Mouse (Mus musculus) testis, postnatal 10 days (tissue): ENCODE data around the gene Flrt2.

Experiments used
- DNase-seq: peaks from one replicate; pipeline ENCODE4 v3.0.0; 2021; ENCODE audit warnings: low spot score

Flrt2 gene

DNA sequence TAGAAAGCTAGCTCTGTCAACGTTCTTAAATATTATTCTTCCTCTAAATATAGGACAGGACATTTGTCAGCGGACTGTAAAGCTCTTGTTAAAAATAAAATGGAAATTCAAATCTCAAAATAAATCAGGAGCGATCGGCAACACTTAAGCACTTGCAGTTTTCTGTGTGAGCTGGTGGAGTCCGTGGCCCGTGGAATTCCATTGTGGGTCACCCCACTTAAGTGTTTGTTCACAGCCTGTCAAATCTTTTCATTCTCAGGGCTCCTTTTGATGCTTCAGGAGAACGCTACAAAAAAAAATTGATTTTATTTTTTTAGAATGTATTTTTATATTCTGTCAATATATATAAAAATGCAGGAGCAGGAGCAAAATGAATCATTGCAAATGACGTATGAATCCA, 45.5 kb downstream of the Flrt2 start:
- no peak for DNase-seq

DNA sequence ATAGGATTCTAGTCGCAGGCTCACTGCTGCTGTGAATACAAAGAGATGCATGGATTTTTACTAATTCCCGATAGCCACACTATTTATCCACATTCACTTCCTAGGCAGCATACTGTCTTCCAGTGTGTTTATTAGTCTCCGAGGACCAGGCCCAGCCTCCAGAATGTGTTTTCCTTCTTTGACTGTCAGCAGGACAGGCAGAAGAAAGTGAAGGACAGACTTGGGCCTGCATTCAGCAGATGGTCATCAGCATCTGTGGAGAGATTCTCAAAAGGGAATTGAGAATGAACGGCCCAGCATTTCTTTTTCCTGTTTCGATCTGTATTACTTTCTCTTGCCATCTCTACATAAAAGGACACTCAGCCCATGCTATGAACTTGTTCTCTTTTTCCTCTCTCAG, 46.0 kb downstream of the Flrt2 start:
- DNase-seq = no peak

DNA sequence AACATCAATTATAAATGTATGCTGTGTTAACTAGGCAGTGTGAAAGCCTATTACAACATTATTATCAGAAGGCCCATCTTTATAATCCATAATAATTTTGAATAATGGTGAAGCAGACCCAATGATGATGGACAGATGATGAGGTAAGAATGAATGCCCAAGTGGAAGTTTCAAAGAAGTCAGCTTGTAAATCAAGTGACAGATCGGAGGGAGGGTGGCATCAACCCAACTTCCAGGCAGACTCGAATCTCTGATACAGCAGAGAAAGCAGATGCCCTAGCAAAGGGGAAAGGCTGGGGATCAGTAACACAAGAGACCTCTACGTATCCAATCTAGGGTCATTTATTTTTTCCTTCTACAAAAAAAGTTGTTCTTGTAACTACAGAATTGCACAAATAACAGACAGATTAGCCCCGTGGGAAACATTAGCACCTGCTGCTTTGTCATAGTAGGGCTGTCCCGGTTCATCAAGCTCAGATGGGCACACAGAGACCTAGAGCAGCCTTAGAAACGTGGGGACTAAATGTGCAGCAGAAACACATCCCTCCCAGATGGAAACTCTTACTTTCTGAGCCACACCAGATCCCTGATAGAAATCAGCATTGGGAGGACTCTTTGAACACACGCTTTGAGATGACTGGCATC, 46.6 kb downstream of the Flrt2 start:
- DNase-seq = no peak

DNA sequence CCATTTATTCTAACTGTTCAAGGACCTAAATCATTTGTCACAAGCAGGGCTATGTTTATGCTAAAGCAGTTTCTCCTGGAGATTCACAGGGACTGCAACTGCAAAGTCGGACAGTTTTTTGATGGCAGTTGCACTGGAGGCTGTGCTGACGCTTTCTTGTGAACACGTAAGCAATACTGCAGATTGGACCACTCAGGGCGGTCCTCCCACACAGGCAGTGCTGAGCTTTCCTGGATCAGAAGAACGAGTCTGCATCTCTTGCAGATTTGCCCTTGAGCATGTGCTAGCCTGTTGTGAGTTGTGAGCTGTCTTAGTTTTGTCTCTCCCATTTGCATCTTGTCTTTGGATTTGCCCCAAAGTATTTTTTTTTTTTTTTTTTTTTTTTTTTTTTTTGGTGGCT, 47.7 kb downstream of the Flrt2 start:
- no peak for DNase-seq

DNA sequence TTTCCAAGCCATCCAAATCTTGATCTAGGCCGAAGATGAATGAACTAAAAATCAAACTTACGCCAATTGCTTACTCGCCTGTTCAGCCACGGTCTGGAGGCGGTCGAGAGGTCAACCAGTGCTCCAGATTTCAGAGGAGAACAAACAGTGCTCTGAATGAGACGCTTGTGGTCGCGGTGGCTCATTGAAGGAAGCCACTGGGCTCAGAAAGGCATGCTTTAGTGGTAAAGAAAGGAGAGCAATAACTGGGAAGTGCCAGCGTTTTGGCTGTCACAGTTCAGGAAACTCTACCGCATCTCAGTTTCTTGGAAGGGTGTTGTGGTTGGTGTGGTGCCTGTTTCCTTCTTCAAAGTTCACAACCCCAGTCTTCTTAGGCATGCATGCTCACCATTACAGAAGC, 49.3 kb downstream of the Flrt2 start:
- DNase-seq = no peak

DNA sequence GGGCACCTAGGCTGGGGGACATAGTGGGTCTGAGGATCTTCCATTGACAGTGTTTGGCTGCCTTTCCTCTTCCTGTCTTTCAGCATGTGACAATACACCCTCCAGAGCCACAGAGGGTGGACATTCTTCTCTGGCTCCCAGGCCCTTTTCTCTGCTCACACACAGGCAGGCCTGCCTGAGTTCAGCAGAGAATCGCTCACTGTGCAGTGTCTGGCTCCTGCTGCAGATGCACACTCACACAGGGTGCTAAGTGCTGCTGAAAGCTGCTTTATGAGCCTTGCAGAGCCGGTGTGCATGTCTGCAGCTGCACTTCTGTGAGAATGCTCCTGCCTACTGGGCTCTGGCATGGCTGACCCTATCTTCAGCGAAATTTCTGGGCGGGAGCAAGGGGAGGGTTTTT, 52.3 kb downstream of the Flrt2 start:
- DNase-seq = no peak

DNA sequence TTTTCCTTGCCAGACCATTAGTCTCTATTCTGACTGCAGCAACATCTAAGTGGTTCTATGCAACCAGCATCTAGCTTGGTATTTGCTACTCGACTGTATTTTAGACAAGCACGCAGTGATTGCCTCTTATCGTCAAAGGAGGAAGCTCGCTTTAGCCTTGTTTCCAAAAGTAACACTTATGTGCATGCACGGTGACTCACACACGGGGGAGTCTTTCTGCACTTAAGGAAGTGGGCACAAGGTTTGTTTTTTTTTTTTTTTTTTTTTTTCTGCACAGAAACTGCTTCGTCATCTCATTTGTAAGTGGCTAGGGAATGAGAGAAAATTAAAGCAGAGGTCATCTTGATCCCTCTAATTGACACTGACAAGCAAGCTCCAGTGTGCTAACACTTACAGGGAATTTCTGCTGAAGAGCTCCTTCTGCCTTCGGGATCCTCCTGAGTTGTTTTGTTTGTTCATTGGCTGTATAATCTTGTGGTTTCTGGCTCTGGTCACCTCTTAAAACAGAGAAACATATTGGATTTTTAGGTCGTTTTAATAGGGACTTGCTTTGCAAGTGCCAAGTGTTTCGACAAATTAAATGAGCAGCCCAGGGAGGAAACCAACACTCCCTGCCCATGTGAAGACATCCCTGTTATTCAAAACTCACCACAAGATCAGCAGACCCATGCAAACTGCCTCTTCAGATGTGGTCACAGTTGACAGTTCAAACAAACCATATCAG, 55.0 kb downstream of the Flrt2 start:
- DNase-seq = no peak

DNA sequence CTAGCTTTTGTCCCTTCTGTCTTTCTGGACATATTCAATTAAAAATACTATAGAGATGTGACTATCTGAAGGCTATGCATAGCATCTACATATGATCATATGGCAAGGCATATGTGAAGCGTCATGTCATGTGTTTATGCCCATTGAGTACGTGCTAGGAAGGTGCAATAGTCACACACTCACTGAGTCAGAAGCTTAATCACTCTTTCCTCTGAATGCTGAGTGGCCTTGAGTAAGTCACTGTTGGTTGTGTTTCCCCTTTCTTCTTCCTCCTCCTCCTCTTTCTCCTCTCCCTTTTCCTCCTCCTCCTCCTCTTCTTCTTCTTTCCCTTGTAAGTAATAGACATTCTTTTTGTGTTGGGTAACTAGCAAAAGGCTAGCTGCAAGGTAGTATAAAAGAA, 56.7 kb downstream of the Flrt2 start:
- DNase-seq = no peak

DNA sequence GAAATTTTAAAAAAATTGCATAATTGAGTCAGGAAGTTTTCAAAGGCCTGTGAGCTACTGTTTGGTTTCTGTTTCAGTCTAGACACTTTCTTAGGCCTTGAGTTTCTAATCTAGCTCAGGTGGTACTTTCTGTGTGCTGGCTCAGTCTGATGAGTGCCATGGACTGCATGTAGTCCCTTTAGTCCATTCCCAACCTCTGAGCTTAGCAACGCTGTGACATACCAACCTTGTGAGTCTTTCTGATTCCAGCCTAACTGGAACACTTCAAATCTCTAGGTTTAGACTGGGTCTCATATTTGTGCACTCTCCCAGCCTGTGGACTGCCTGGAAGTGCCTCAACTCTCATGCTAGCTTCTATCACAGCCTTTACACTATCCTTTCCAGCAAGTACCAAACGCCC, 57.2 kb downstream of the Flrt2 start:
- no peak for DNase-seq

DNA sequence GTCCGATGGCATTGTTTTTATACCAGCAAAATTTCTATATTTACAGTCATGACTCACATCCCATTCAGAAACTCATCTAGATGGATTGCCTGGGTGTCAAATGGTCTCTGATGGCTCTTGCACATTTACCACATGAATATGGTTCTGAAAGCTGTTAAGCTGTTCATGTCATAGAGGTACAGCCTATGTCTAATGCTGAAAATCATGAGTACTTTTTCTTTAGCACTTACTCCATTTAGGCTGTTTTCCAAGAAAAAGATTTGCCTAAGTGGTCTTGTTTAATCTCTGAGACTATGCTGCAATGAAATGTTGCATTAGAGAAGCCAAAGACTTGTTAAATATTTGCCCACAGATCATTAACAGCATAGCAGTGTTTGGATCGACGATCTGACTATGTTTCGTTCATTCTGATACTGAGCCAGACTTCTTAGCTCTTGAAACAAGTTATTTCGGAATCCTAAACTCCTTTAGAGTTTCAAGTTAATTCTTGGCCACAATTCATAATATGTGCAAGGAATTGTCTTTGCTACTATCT, 67.3 kb downstream of the Flrt2 start:
- DNase-seq = no peak

DNA sequence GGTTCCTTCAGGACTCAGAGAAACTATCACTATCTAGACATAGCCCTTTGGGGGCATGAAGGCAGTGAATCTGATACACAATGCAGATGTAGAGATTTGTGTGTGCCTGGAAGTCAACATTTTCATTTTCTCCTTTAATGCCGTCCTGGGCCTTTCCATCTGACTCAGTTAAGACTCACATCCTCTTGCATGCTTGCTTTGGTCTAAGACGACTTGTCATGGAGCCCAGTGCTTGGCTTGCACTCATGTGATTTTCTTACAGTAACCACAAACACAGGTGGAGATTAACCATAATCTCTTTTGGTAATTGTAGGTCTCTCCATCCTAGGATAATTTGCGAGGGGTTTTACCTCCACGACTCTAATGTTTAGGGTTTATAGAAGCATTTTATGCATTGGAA, 73.2 kb downstream of the Flrt2 start:
- no peak for DNase-seq

DNA sequence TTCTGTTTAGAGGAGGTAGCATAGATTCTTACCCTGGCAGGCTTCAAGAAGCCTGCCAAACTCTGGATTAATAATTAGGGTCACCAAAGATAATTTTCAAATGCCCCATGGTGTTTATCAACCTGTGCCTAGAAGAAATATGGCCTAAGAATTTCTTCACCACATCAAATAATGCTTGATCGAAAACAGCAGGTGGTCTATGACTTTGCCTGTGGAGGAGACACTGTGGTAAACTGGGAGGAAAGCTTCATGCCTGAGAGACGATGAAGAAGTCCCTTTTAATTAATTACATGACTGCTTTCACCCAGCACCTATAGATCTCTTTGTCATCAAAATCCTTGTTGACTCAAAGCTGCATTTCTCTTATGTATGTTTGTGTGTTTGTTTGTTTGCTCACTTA, 77.0 kb downstream of the Flrt2 start:
- no peak for DNase-seq

DNA sequence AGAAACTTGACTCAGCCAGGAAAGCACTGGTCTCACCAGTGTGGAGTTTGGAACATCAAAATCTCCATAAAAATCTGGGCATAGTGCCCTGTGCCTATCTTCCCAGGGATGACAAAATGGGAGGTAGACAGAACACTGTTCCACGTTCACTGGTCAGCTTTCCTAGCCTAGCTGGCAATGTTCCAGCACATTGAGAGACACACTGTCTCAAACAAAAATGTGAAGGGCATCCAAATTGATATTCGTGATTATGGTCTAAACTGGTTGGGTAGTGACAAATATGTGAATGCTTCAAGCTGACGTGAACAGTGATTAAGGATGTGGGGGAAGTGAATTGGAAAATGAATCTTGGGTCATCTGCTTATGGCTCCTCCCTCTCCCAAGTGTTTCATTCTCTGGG, 78.2 kb downstream of the Flrt2 start:
- DNase-seq = no peak

DNA sequence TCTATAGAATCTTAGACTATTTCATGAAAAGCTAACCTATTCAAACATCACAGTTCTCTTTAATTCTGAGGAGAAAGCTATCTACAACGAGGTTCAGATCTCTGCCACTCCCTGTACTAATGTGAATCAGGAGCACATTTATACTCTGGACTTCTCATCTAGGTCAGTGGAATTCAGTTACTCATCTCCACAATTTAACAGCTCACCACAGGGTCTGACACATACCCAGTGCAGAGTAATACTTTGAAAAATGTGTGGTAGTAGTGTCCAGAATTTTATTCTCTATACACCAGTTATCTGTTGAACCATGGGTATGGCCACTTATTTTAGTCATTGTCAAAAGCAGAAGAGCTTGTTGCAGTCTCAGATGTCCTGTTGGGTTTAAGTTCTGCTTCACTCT, 98.1 kb downstream of the Flrt2 start:
- no peak for DNase-seq

DNA sequence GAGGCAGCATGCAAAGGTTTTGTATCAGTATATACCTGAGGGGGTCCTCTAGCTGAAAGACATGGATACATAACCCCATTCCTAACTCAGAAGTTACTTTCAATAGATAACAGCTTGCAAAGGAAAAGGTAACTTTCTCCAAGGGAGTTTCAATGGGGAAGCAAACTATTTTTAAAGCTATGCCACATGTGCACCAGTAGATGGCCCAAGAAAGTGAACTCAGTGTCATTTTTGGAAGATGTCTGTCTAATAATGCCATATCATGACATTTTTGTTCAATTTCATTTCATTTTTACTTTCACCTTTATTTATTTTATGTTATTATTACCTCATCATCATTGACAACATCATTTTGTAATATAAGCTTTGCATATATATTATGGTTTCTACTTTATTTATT, 124.6 kb downstream of the Flrt2 start:
- DNase-seq = no peak
